Mouse (Mus musculus) heart, postnatal 0 days (tissue): ENCODE data around the gene Tcl1b1. TPM values are rescaled to one million over a fixed set of nuclear protein-coding genes. Genes with fewer than 3 reads are reported as not detected.
"Not testable (repeated sequence)": the region's sequence is repeated elsewhere in the genome, so short reads cannot be mapped to it uniquely, and the experiment has no call there.

Experiments used
- ATAC-seq: fragments of 200-750 bp; cut with Nextera tagmentation; 2 replicates; pipeline ENCODE4 v1.8.0; 2017; ENCODE audit warnings: low read depth, moderate number of reproducible peaks, moderate library complexity; ENCODE audit not compliant: insufficient read depth
- DNase-seq: peaks from one replicate; pipeline ENCODE4 v3.0.0-alpha.2; 2016; ENCODE audit warnings: low spot score
- H3K27ac ChIP-seq: fragments of 300-500 bp; sonication (generic); 2 replicates; pipeline ENCODE4 v1.5.1; 2014; ENCODE audit warnings: low read depth, mild to moderate bottlenecking
- H3K27me3 ChIP-seq: fragments of 300-500 bp; sonication (generic); 2 replicates; pipeline ENCODE4 v1.6.1; 2014; ENCODE audit warnings: low read length, mixed read lengths; ENCODE audit not compliant: control insufficient read depth, insufficient read depth
- H3K36me3 ChIP-seq: fragments of 300-500 bp; sonication (generic); replicated peaks from 2 replicates; pipeline ENCODE4 v1.6.1; 2014; ENCODE audit warnings: low read length, mixed read lengths; ENCODE audit not compliant: control insufficient read depth, insufficient read depth
- H3K4me1 ChIP-seq: fragments of 300-500 bp; sonication (generic); 2 replicates; pipeline ENCODE4 v1.6.1; 2014; ENCODE audit warnings: antibody characterized with exemption; ENCODE audit not compliant: control insufficient read depth, insufficient read depth
- H3K4me2 ChIP-seq: fragments of 300-500 bp; sonication (generic); 2 replicates; pipeline ENCODE4 v1.6.1; 2014; ENCODE audit warnings: low read depth, mild to moderate bottlenecking, low read length, moderate library complexity
- H3K4me3 ChIP-seq: fragments of 300-500 bp; sonication (generic); 2 replicates; pipeline ENCODE4 v1.5.1; 2014; ENCODE audit warnings: low read depth, low read length
- H3K9ac ChIP-seq: fragments of 300-500 bp; sonication (generic); replicated peaks from 2 replicates; pipeline ENCODE4 v1.6.1; 2014; ENCODE audit warnings: low read depth, low read length, mixed read lengths
- H3K9me3 ChIP-seq: fragments of 300-500 bp; sonication (generic); replicated peaks from 2 replicates; pipeline ENCODE4 v1.6.1; 2016; ENCODE audit warnings: low read length; ENCODE audit not compliant: control insufficient read depth
- CTCF ChIP-seq: IDR thresholded peaks from 2 replicates; pipeline ENCODE4 v1.5.1; 2016; ENCODE audit warnings: antibody characterized with exemption, control low read depth, low read depth
- EP300 ChIP-seq: IDR thresholded peaks from 2 replicates; pipeline ENCODE4 v1.6.1; 2016; ENCODE audit warnings: antibody characterized with exemption, low read depth
- WGBS: fragments of 180-500 bp; shearing (Covaris S2); extraction: QIAGEN DNeasy Blood & Tissue Kit; methylation state at CpG from one replicate; pipeline ENCODE4 v1.1.7; 2014; 5-methylcytosine and 5-hydroxymethylcytosine counted together
- polyA plus RNA-seq: library from polyadenylated mRNA; unstranded; fragments of >200 nt; fragmentation: Nextera tagmentation; extraction: Ambion mirVana; gene quantifications from 2 replicates; pipeline ENCODE4 v1.2.1, GENCODE M21; 2015
- total RNA-seq: library from RNA; depleted of rRNA; stranded (reverse); fragments of >200 nt; gene quantifications from 2 replicates; pipeline ENCODE4 v1.2.3, GENCODE M21; 2014; ENCODE audit warnings: low replicate concordance

The Tcl1b1 gene
- total and polyA plus RNA-seq, 2 experiments from 2014 or later: not detected

DNA sequence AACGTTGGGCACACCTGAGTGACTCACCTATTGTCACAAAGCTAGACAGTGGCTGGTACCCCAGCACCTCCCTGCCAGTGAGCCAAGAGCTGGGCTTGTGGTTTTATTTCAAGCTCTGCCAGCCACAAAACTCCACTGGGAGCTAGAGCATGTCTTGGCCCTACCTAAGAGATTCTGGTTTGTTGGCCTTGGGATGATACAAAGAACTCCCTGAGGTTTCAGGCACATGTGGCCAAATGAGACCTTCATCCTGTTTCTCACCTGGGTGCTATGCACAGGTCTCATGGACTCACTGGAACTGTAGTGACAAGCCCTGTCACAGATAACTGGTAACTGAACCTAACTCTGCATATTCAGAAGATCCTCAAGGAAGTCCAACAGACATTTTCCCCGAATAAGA, 31.9 kb upstream of the Tcl1b1 start:
- Histone ChIP-seq H3K36me3 (no peaks in the 10 kb centered on the region), H3K9me3 (no peaks in the 10 kb centered on the region), H3K27ac (no peak overlapping the region), H3K9ac (no peak overlapping the region), H3K4me2 (no peak overlapping the region), H3K27me3 (no peaks in the 10 kb centered on the region), H3K4me3 (no peak overlapping the region), H3K4me1 (no peaks in the 10 kb centered on the region)
- ATAC-seq (no peak), DNase-seq (no peak)
- 77% methylated on average over 2 of the region's 2 CpGs for WGBS
- TF ChIP-seq CTCF (no peak), EP300 (no peak)

DNA sequence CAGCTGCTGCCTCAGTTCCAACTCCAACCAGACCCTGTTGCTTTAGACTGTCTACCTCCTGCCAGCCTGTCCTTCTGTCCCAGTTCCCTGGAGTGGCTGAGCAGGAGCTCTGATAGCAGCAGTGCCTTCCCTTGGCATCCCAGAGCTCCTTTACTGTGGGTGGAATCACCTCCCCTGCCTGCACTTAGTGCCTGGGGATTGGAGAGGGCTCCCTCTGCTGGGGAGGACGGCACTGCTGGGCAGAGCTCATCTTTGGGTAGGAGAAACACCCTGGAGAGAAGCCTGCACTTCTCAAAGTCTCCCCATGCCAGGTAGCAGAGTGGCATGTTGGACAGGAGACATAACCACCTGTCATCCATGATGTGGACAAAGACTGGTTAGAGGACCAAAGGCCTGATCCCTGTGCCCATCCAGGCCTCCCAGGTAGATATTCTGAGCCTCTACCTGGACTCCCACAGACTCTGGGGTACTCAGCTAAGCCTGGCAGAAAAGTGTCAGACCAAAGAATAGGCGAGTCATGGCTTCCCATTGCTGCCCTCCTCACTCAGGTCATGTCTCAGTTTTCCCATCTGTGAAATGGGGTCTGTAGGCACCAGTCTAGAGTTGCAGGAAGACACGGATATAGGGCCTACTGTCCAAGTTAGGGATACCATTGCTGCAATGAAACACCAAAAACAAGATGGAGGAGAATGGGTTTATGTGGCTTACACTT, 29.8 kb upstream of the Tcl1b1 start:
- H3K27ac ChIP-seq, H3K36me3 ChIP-seq, H3K9ac ChIP-seq, H3K4me2 ChIP-seq, H3K4me1 ChIP-seq, ATAC-seq, H3K9me3 ChIP-seq, DNase-seq, H3K27me3 ChIP-seq, H3K4me3 ChIP-seq: not testable (repeated sequence)
- WGBS: 67% methylated on average over 3 of the region's 3 CpGs

DNA sequence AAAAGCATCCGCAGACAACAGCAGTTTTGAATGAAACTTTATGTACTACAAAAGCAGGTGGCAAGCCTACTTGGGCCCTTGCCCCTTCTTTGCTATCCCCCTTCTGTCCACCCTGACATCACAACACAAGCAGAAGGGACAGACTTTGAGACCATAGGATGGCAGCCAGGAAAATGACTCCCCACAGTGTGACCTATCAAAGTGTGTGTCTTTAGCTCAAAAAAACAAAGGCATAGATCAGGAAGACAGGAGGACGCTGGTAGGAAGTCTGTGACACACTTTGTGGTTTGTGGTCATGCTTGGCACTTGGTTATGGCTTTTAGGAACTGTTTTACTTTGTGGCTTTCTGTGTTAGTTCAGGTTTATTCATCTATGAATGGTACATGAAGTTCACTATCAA, 25.3 kb upstream of the Tcl1b1 start:
- not testable (repeated sequence) for H3K27ac ChIP-seq, DNase-seq, H3K9me3 ChIP-seq, H3K27me3 ChIP-seq, H3K36me3 ChIP-seq, ATAC-seq, H3K4me3 ChIP-seq, H3K9ac ChIP-seq, H3K4me1 ChIP-seq, H3K4me2 ChIP-seq
- 51% methylated on average over 2 of the region's 2 CpGs for WGBS

DNA sequence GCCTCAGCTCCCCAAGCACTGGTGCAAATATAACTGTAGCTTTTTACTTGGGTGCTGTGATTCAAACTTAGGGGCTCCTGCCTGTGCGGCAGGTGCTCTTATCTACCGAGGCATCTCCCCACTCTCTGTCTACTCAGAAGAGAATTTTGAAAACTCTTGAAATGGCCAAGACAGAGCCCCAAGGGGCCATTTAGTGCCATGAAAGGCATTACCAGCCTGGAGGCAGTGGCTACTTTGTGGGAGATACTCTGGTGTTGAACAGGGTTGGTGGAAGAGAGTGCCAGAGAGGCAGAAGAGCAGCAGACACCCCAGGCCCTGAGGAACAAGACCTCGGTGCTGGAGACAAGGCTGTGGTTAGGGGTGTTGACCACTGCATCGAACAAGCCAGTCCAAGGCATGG, 24.7 kb upstream of the Tcl1b1 start:
- H3K9ac ChIP-seq, H3K9me3 ChIP-seq, H3K4me1 ChIP-seq, H3K27ac ChIP-seq, ATAC-seq, H3K27me3 ChIP-seq, H3K4me3 ChIP-seq, DNase-seq, H3K36me3 ChIP-seq, H3K4me2 ChIP-seq: not testable (repeated sequence)
- WGBS: 71% methylated on average over 4 of the region's 4 CpGs

DNA sequence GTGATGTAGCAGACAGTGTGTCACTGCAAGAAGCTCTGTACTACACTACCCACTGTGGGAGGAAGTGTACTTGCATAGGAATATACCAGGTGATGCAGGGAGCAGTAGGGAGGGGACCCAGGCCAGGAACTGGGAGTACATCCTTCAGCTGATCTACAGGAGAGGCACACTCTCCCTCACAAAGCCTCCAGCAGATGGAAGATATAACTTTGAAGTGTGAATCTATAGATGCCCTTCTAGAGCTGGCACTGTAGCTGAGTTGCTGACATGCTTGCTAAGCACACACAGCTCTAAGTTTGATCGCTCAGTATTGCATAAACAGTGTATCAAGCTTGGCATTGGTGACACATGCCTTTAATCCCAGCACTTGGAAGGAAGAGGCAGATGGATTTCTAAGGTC, 21.8 kb upstream of the Tcl1b1 start:
- WGBS: 46% methylated on average over 1 of the region's 1 CpGs
- ATAC-seq: not testable (repeated sequence)

DNA sequence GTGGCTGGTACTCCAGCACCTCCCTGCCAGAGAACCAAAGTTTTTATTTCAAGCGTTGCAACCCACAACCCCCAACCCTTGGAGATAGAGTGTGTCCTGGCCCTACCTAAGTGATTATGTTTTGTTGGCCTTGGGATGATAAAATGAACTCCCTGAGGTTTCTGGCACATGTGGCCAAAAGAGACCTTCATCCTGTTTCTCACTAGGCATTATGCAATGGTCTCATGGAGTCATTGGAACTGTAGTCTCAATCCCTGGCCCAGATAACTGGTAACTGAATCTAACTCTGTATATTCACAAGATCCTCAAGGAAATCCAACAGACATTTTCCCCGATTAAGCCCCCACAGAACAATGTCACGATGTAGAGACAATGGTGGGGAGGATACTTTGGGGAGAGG, 16.4 kb upstream of the Tcl1b1 start:
- no peak for ATAC-seq

More for the DNA sequence above, 21.8 kb upstream of the Tcl1b1 start:
- not testable (repeated sequence) for H3K36me3 ChIP-seq, H3K4me3 ChIP-seq, H3K27ac ChIP-seq, DNase-seq, H3K4me2 ChIP-seq, H3K9ac ChIP-seq, H3K9me3 ChIP-seq, H3K27me3 ChIP-seq, H3K4me1 ChIP-seq

DNA sequence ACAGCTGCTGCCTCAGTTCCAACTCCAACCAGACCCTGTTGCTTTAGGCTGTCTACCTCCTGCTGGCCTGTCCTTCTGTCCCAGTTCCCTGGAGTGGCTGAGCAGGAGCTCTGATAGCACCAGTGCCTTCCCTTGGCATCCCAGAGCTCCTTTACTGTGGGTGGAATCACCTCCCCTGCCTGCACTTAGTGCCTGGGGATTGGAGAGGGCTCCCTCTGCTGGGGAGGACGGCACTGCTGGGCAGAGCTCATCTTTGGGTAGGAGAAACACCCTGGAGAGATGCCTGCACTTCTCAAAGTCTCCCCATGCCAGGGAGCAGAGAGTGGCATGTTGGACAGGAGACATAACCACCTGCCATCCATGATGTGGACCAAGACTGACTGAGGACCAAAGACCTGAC, 14.6 kb upstream of the Tcl1b1 start:
- H3K4me2 ChIP-seq, H3K4me1 ChIP-seq, H3K36me3 ChIP-seq, ATAC-seq, H3K27ac ChIP-seq, H3K4me3 ChIP-seq, DNase-seq, H3K27me3 ChIP-seq, H3K9ac ChIP-seq, H3K9me3 ChIP-seq: not testable (repeated sequence)
- 43% methylated on average over 1 of the region's 1 CpGs for WGBS

More for the DNA sequence above, 16.4 kb upstream of the Tcl1b1 start:
- H3K4me1 ChIP-seq: no peaks in the 10 kb centered on the region
- no peak overlapping the region for H3K27ac ChIP-seq
- no peak overlapping the region for H3K4me2 ChIP-seq
- H3K4me3 ChIP-seq: no peak overlapping the region
- no peak for DNase-seq
- H3K27me3 ChIP-seq: no peaks in the 10 kb centered on the region
- TF ChIP-seq EP300 (no peak), CTCF (no peak)
- no peaks in the 10 kb centered on the region for H3K36me3 ChIP-seq
- H3K9ac ChIP-seq: no peak overlapping the region
- H3K9me3 ChIP-seq: no peaks in the 10 kb centered on the region
- WGBS: 79% methylated on average over 3 of the region's 3 CpGs
